Mouse (Mus musculus) heart, adult 8-10 months (tissue): Measurements from ENCODE around the gene Rab21. TPM values are rescaled to one million over a fixed set of nuclear protein-coding genes. Genes with fewer than 3 reads are reported as not detected.
"Not testable (repeated sequence)": the region's sequence is repeated elsewhere in the genome, so short reads cannot be mapped to it uniquely, and the experiment has no call there.

ENCODE experiments used
- DNase-seq: peaks from one replicate; pipeline ENCODE4 v3.0.0; 2022; ENCODE audit warnings: low spot score
- total RNA-seq, 4 experiments: library from RNA; stranded (reverse); gene quantifications; 2 replicates each; pipeline ENCODE4 v1.2.4; 2022

The Rab21 gene
- total RNA-seq, 4 experiments from 2014 or later, result 74.8 to 90.9 (median 80.1) TPM

- peak; percentile 76 for DNase-seq
These were observed 13.1 kb upstream of the Rab21 start for GRCm38 (mm10) chr10:115328514-115328913.

- peak; percentile 69 for DNase-seq
These were observed 7.9 kb upstream of the Rab21 start for GRCm38 (mm10) chr10:115323295-115323694.

GRCm38 (mm10) chr10:115321317-115322035 lies 6.1 kb upstream of the Rab21 start:
- DNase-seq, result no peak

GRCm38 (mm10) chr10:115318388-115318787 lies 3.0 kb upstream of the Rab21 start:
- not testable (repeated sequence) for DNase-seq

- DNase-seq, result no peak
These were observed 919 bp upstream of the Rab21 start for GRCm38 (mm10) chr10:115316313-115316712.

- DNase-seq, result no peak
These were observed 577 bp downstream of the Rab21 start for GRCm38 (mm10) chr10:115314582-115315452.

- DNase-seq, result no peak
These were observed 1.2 kb downstream of the Rab21 start for GRCm38 (mm10) chr10:115314287-115314581.

- no peak for DNase-seq
These were observed 1.6 kb downstream of the Rab21 start for GRCm38 (mm10) chr10:115313641-115314286.

GRCm38 (mm10) chr10:115312732-115313131 lies 2.7 kb downstream of the Rab21 start:
- peak; percentile 36 for DNase-seq

GRCm38 (mm10) chr10:115312194-115312593 lies 3.2 kb downstream of the Rab21 start:
- no peak for DNase-seq

- no peak for DNase-seq
These were observed 4.0 kb downstream of the Rab21 start for GRCm38 (mm10) chr10:115311263-115311965.

GRCm38 (mm10) chr10:115309191-115309590 lies 6.2 kb downstream of the Rab21 start:
- no peak for DNase-seq

GRCm38 (mm10) chr10:115307331-115307875 lies 8.0 kb downstream of the Rab21 start:
- DNase-seq, result no peak

- DNase-seq, result no peak
These were observed 16.7 kb downstream of the Rab21 start for GRCm38 (mm10) chr10:115298683-115299082.

- no peak for DNase-seq
These were observed 17.8 kb downstream of the Rab21 start for GRCm38 (mm10) chr10:115297582-115297981.

- no peak for DNase-seq
These were observed 18.9 kb downstream of the Rab21 start for GRCm38 (mm10) chr10:115296401-115296935.

- no peak for DNase-seq
These were observed 20.2 kb downstream of the Rab21 start for GRCm38 (mm10) chr10:115295162-115295561.

GRCm38 (mm10) chr10:115294715-115295114 lies 20.7 kb downstream of the Rab21 start:
- no peak for DNase-seq

GRCm38 (mm10) chr10:115293946-115294345 lies 21.4 kb downstream of the Rab21 start:
- no peak for DNase-seq

GRCm38 (mm10) chr10:115290671-115291070 lies 24.7 kb downstream of the Rab21 start:
- no peak for DNase-seq

- no peak for DNase-seq
These were observed 26.5 kb downstream of the Rab21 start for GRCm38 (mm10) chr10:115288856-115289255.
